Mouse (Mus musculus) MEL (cell line): Measurements from ENCODE around the gene Cisd1. TPM values are rescaled to one million over a fixed set of nuclear protein-coding genes. Genes with fewer than 3 reads are reported as not detected.

ENCODE experiments used
- DNase-seq: peaks from one replicate; pipeline ENCODE4 v3.0.0; 2011; ENCODE audit warnings: low read depth, low spot score
- H3K27ac ChIP-seq: 2 replicates; pipeline ENCODE4 v1.5.1; 2012; ENCODE audit warnings: low read depth, mild to moderate bottlenecking, control low read depth, low read length, moderate library complexity; ENCODE audit not compliant: control insufficient read depth
- H3K27me3 ChIP-seq, 2 experiments: fragments of 150-350 bp in 1 of 2; sonication (generic) in 1 of 2; 2 replicates each; pipeline ENCODE4 v1.6.1; 2012; ENCODE audit warnings: low read length in 2 of 2, mild to moderate bottlenecking in 2 of 2, improper control_type of control experiment in 1 of 2, moderate library complexity in 1 of 2; ENCODE audit not compliant: insufficient read depth in 2 of 2, control insufficient read depth in 1 of 2
- H3K36me3 ChIP-seq, 2 experiments: 2 replicates each; pipeline ENCODE4 v1.6.1; 2012 to 2014; ENCODE audit warnings: low read length in 2 of 2, improper control_type of control experiment in 1 of 2, inconsistent platforms in 1 of 2, mild to moderate bottlenecking in 1 of 2; ENCODE audit not compliant: insufficient read depth in 2 of 2, control insufficient read depth in 1 of 2
- H3K4me1 ChIP-seq, 2 experiments: fragments of 150-350 bp in 1 of 2; sonication (generic) in 1 of 2; 2 replicates each; pipeline ENCODE4 v1.6.1; 2012; ENCODE audit warnings: low read length in 2 of 2, improper control_type of control experiment in 1 of 2, mild to moderate bottlenecking in 1 of 2; ENCODE audit not compliant: insufficient read depth in 2 of 2, control insufficient read depth in 1 of 2
- H3K4me3 ChIP-seq, 2 experiments: fragments of 150-350 bp in 1 of 2; sonication (generic) in 1 of 2; 2 replicates each; pipeline ENCODE4 v1.5.1; 2012; ENCODE audit warnings: low read depth in 2 of 2, low read length in 2 of 2, mild to moderate bottlenecking in 2 of 2, moderate library complexity in 2 of 2, control low read depth in 1 of 2, improper control_type of control experiment in 1 of 2; ENCODE audit not compliant: control insufficient read depth in 1 of 2, insufficient read depth in 1 of 2
- H3K79me2 ChIP-seq: 2 replicates; pipeline ENCODE4 v1.6.1; 2012; ENCODE audit warnings: mild to moderate bottlenecking, low read length, moderate library complexity; ENCODE audit not compliant: control insufficient read depth, poor library complexity, insufficient read depth
- H3K9ac ChIP-seq: 2 replicates; pipeline ENCODE4 v1.6.1; 2012; ENCODE audit warnings: low read depth, mild to moderate bottlenecking, control low read depth, low read length, moderate library complexity; ENCODE audit not compliant: control insufficient read depth, poor library complexity, severe bottlenecking
- H3K9me3 ChIP-seq: fragments of 150-350 bp; sonication (generic); replicated peaks from 2 replicates; pipeline ENCODE4 v1.6.1; 2012; ENCODE audit warnings: mild to moderate bottlenecking, low read length, improper control_type of control experiment, moderate library complexity; ENCODE audit not compliant: insufficient read depth
- BHLHE40 ChIP-seq: IDR thresholded peaks from 2 replicates; pipeline ENCODE4 v1.6.1; 2012; ENCODE audit warnings: low read depth, mild to moderate bottlenecking, inconsistent platforms, low read length, improper control_type of control experiment, borderline replicate concordance
- CHD1 ChIP-seq: IDR thresholded peaks from 2 replicates; pipeline ENCODE4 v1.6.1; 2012; ENCODE audit warnings: low read depth, mild to moderate bottlenecking, inconsistent platforms, low read length, improper control_type of control experiment
- CTCF ChIP-seq, 3 experiments: IDR thresholded peaks in 2 of 3; conservative IDR thresholded peaks in 1 of 3; 2 replicates each; pipeline ENCODE4 v1.5.1; 2011 to 2012; ENCODE audit warnings: low read length in 3 of 3, low read depth in 2 of 3, mild to moderate bottlenecking in 2 of 3, improper control_type of control experiment in 1 of 3, inconsistent platforms in 1 of 3, mixed read lengths in 1 of 3, moderate library complexity in 1 of 3; ENCODE audit not compliant: control insufficient read depth in 1 of 3, insufficient read depth in 1 of 3, poor library complexity in 1 of 3, severe bottlenecking in 1 of 3
- E2F4 ChIP-seq: IDR thresholded peaks from 2 replicates; pipeline ENCODE4 v1.6.1; 2011; ENCODE audit warnings: low read depth, low read length, improper control_type of control experiment, borderline replicate concordance
- ELF1 ChIP-seq: IDR thresholded peaks from 2 replicates; pipeline ENCODE4 v1.6.1; 2014; ENCODE audit warnings: low read depth, mild to moderate bottlenecking, inconsistent platforms, low read length, improper control_type of control experiment, moderate library complexity
- EP300 ChIP-seq, 2 experiments: IDR thresholded peaks; 2 replicates each; pipeline ENCODE4 v1.6.1; 2011; ENCODE audit warnings: improper control_type of control experiment in 2 of 2, low read length in 2 of 2, low read depth in 1 of 2, mild to moderate bottlenecking in 1 of 2
- MAFK ChIP-seq: IDR thresholded peaks from 2 replicates; pipeline ENCODE4 v1.6.1; 2011; ENCODE audit warnings: low read depth, mild to moderate bottlenecking, low read length, improper control_type of control experiment, borderline replicate concordance
- MAX ChIP-seq: IDR thresholded peaks from 2 replicates; pipeline ENCODE4 v1.6.1; 2011; ENCODE audit warnings: low read length, improper control_type of control experiment
- MAZ ChIP-seq: IDR thresholded peaks from 2 replicates; pipeline ENCODE4 v1.6.1; 2012; ENCODE audit warnings: low read depth, mild to moderate bottlenecking, inconsistent platforms, low read length, improper control_type of control experiment
- MEF2A ChIP-seq: IDR thresholded peaks from 2 replicates; pipeline ENCODE4 v1.6.1; 2014; ENCODE audit warnings: low read depth, mild to moderate bottlenecking, inconsistent platforms, low read length, improper control_type of control experiment; ENCODE audit not compliant: poor library complexity, insufficient replicate concordance, severe bottlenecking; ENCODE audit errors: extremely low read depth
- MXI1 ChIP-seq: IDR thresholded peaks from 2 replicates; pipeline ENCODE4 v1.6.1; 2011; ENCODE audit warnings: mild to moderate bottlenecking, low read depth, low read length, improper control_type of control experiment
- MYB ChIP-seq: IDR thresholded peaks from 2 replicates; pipeline ENCODE4 v1.6.1; 2011; ENCODE audit warnings: mild to moderate bottlenecking, low read depth, low read length, improper control_type of control experiment
- MYC ChIP-seq: IDR thresholded peaks from 2 replicates; pipeline ENCODE4 v1.6.1; 2011; ENCODE audit warnings: low read depth, mild to moderate bottlenecking, low read length, improper control_type of control experiment, moderate library complexity
- NELFE ChIP-seq: IDR thresholded peaks from 2 replicates; pipeline ENCODE4 v1.6.1; 2011; ENCODE audit warnings: low read depth, low read length, improper control_type of control experiment
- POLR2AphosphoS2 ChIP-seq: IDR thresholded peaks from 2 replicates; pipeline ENCODE4 v1.6.1; 2011; ENCODE audit warnings: low read length, improper control_type of control experiment
- RAD21 ChIP-seq: IDR thresholded peaks from 2 replicates; pipeline ENCODE4 v1.6.1; 2011; ENCODE audit warnings: mild to moderate bottlenecking, low read depth, low read length, improper control_type of control experiment
- SIN3A ChIP-seq: IDR thresholded peaks from 2 replicates; pipeline ENCODE4 v1.6.1; 2012; ENCODE audit warnings: low read length, improper control_type of control experiment, inconsistent platforms
- TBP ChIP-seq: IDR thresholded peaks from 2 replicates; pipeline ENCODE4 v1.8.0; 2011; ENCODE audit warnings: low read depth, low read length, improper control_type of control experiment
- TCF12 ChIP-seq: IDR thresholded peaks from 2 replicates; pipeline ENCODE4 v1.6.1; 2014; ENCODE audit warnings: low read depth, mild to moderate bottlenecking, inconsistent platforms, low read length, improper control_type of control experiment, moderate library complexity
- USF2 ChIP-seq, 2 experiments: IDR thresholded peaks; 2 replicates each; pipeline ENCODE4 v1.6.1; 2011 to 2012; ENCODE audit warnings: improper control_type of control experiment in 2 of 2, low read length in 2 of 2, borderline replicate concordance in 1 of 2, inconsistent platforms in 1 of 2, low read depth in 1 of 2, mild to moderate bottlenecking in 1 of 2; ENCODE audit not compliant: insufficient read depth in 1 of 2
- ZC3H11A ChIP-seq: IDR thresholded peaks from 2 replicates; pipeline ENCODE4 v1.6.1; 2012; ENCODE audit warnings: low read depth, mild to moderate bottlenecking, inconsistent platforms, low read length, improper control_type of control experiment
- ZKSCAN1 ChIP-seq: IDR thresholded peaks from 2 replicates; pipeline ENCODE4 v1.6.1; 2012; ENCODE audit warnings: low read depth, mild to moderate bottlenecking, inconsistent platforms, low read length, improper control_type of control experiment, moderate library complexity
- polyA plus RNA-seq, 2 experiments: library from polyadenylated mRNA; stranded (reverse) in 1 of 2; unstranded in 1 of 2; fragments of >175 nt in 1 of 2; fragments of >200 nt in 1 of 2; gene quantifications; 2 replicates each; pipeline versions ENCODE4 v1.2.1 to v1.2.4; 2012; ENCODE audit warnings: low replicate concordance in 2 of 2, low read depth in 1 of 2; ENCODE audit not compliant: insufficient read length in 2 of 2, insufficient read depth in 1 of 2, missing spikeins in 1 of 2
- total RNA-seq: library from RNA; depleted of rRNA; stranded (reverse); fragments of 300-350 nt; gene quantifications from 2 replicates; pipeline ENCODE4 v1.2.3, GENCODE M21; 2012

Gene Cisd1
- total and polyA plus RNA-seq, 3 experiments, result 108 to 109 TPM; not detected in 1

DNA sequence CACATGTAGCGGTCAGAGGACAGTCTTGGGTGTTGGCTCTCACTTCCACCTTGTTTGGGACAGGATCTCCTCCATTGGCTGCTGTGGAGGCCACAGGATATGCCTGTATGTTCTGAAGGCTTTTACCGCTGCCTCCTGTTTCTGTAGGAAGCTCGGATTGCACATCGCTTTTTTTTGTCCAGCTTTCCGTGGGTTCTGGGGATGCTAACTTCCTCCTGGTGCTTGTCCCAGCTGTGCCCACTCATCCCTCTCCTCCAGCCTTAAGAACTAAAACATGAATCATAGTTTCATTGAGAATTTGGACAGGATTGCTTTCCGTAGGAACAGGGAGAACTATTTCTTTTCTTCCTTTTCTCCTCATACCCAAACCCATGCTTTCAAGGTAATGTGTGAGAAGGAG lies 27.1 kb upstream of the Cisd1 start:
- H3K9me3 ChIP-seq, result no peaks in the 10 kb centered on the region
- no peaks in the 10 kb centered on the region for H3K27me3 ChIP-seq
- no peaks in the 10 kb centered on the region for H3K4me1 ChIP-seq
- H3K27ac ChIP-seq, result no peak overlapping the region
- peaks cover 0 to 7% of the 10 kb centered on the region in 2 experiments; a peak in 2 of 4 replicates for H3K36me3 ChIP-seq
- H3K79me2 ChIP-seq, result 0 out of 2 replicates have a peak, but pooled peaks cover 3% of the 10 kb centered on the region
- no peak overlapping the region for H3K9ac ChIP-seq
- TF ChIP-seq MYB (no peak), RAD21 (no peak), MXI1 (no peak), MAFK (no peak), MAX (no peak), CTCF (IDR thresholded peaks at IDR 0.05 in 2 of 3, conservative IDR thresholded peaks at IDR 0.05 in 1 of 3; ENCODE audit: control insufficient read depth in 1 of 3, insufficient read depth in 1 of 3, low read depth in 2 of 3, low read length in 3 of 3, poor library complexity in 1 of 3, severe bottlenecking in 1 of 3) (no peak), SIN3A (no peak), CHD1 (no peak), ZC3H11A (no peak), TBP (no peak), E2F4 (no peak), USF2 (IDR thresholded peaks at IDR 0.05; ENCODE audit: borderline replicate concordance in 1 of 2, insufficient read depth in 1 of 2, low read depth in 1 of 2, low read length in 2 of 2) (no peak), MEF2A (no peak), ELF1 (no peak), BHLHE40 (no peak), POLR2AphosphoS2 (no peak), MAZ (no peak), MYC (no peak)
- TF ChIP-seq, all 39 proteins: peak for 0
- no peak overlapping the region for H3K4me3 ChIP-seq
- no peak for DNase-seq

DNA sequence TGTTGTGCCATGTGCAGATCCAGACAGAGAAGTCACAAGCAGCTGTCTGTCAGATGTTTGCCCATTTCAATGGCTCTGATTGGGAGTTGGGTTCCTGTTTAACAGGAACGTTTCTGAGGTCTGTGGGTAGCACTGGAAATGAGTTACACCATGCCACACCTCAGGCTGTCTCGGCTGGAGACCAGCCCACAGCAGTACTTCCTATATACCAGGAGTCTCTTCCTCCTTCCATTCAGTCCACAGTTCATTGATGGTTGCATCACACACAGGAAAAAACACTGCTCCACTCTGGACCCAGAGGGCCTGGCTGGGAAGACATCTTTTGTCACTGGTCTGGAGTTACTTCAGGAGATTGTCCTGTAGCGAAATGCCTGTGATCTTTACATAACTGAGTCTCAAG lies 24.7 kb upstream of the Cisd1 start:
- no peak overlapping the region for H3K27ac ChIP-seq
- H3K4me3 ChIP-seq, result no peak overlapping the region
- H3K4me1 ChIP-seq, result no peaks in the 10 kb centered on the region
- H3K9me3 ChIP-seq, result no peaks in the 10 kb centered on the region
- 0 out of 2 replicates have a peak, but pooled peaks cover 3% of the 10 kb centered on the region for H3K79me2 ChIP-seq
- no peaks in the 10 kb centered on the region for H3K27me3 ChIP-seq
- no peak for DNase-seq
- H3K36me3 ChIP-seq, result peaks cover 0 to 7% of the 10 kb centered on the region in 2 experiments; a peak in 2 of 4 replicates
- H3K9ac ChIP-seq, result no peak overlapping the region
- no peak for TF ChIP-seq RAD21
- TF ChIP-seq MYB, result no peak
- TF ChIP-seq SIN3A, result no peak
- TF ChIP-seq TCF12, result no peak
- no peak for TF ChIP-seq POLR2AphosphoS2
- TF ChIP-seq MAX, result no peak
- no peak for TF ChIP-seq CTCF (IDR thresholded peaks at IDR 0.05 in 2 of 3, conservative IDR thresholded peaks at IDR 0.05 in 1 of 3; ENCODE audit: control insufficient read depth in 1 of 3, insufficient read depth in 1 of 3, low read depth in 2 of 3, low read length in 3 of 3, poor library complexity in 1 of 3, severe bottlenecking in 1 of 3)
- no peak for TF ChIP-seq BHLHE40
- TF ChIP-seq EP300 (IDR thresholded peaks at IDR 0.05; ENCODE audit: low read depth in 1 of 2, low read length in 2 of 2), result no peak
- TF ChIP-seq ZKSCAN1, result no peak
- no peak for TF ChIP-seq E2F4
- TF ChIP-seq ZC3H11A, result no peak
- no peak for TF ChIP-seq NELFE
